Mouse (Mus musculus) kidney, adult 18-20 months (tissue): ENCODE measurements around the gene Defa37.
"Not testable (repeated sequence)": the region's sequence is repeated elsewhere in the genome, so short reads cannot be mapped to it uniquely, and the experiment has no call there.

Source experiments
- DNase-seq: peaks from one replicate; pipeline ENCODE4 v3.0.0; 2021

Defa37 gene

DNA sequence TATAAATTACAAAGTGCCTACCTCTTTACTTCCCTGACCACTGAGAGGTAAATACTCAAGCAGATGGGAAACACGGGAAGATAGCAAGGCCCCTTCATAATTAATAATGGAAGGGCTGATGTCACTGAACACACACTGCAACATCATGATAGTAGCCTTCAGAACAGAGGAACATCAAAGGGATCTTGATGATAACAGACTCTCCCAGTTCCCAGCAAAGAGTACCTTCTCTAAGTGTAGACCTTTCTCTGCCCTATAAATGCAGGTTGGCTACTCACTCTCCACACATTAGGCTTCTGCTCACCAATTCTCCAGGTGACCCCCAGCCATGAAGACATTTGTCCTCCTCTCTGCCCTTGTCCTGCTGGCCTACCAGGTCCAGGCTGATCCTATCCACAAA, at the start of gene Defa37:
Gene Defa37, plus strand, starts transcription at position 301 of the 400 bp plus-strand sequence.
- DNase-seq = not testable (repeated sequence)

GRCm38 (mm10) chr8:21528732-21529131, 36.5 kb upstream of the Defa37 start, which contains the start of gene Defa32:
Gene Defa32 (plus strand): TSS chr8:21529032.
- DNase-seq = not testable (repeated sequence)

GRCm38 (mm10) chr8:21582706-21583105, 17.5 kb downstream of the Defa37 start, which contains the start of gene Defa28:
Gene Defa28 (plus strand): TSS chr8:21583006.
- not testable (repeated sequence) for DNase-seq

GRCm38 (mm10) chr8:21594408-21594807, 29.2 kb downstream of the Defa37 start, which contains the start of gene Gm7861:
Gene Gm7861 (minus strand): TSS chr8:21594508.
- not testable (repeated sequence) for DNase-seq
